Mouse (Mus musculus): ENCODE measurements around the gene 1700025G04Rik. TPM values are rescaled to one million over a fixed set of nuclear protein-coding genes. Genes with fewer than 3 reads are reported as not detected.

1700025G04Rik gene
- polyA plus RNA-seq, 1 experiment from 2014 or later, result 32.4 TPM

DNA sequence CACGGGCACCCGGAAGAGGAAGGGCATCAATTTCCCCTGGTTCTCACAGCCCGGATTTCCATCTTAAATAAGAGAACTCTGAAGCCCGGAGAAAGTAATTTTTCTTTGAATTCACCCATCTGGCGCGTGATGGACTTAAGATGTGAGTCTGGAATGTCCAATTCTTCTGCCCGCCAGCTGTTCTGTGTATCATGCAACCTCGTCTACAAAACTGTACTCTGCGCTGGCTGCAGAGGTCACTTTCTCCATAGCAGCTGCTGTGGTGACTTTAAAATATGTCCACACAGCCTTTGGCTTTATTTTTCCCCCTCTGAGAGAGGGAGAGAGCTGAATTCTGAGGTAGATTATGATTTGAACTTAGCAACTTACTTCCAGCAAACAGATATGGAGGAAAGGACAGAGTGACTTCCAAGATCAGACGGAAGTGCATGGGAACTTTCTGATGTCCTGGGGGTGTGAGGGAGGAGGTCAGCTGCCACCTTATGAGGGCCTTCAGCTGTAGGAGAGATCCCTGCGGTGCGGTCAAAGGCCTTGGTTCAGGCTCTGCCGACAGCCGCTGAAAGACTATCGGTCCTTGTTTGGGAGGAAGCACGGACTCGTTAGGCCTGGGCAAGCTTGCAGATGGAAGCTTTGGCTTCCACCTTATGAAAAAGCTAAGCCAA is 226.7 kb downstream of the 1700025G04Rik start:
- DNase-seq (ENCODE audit: low spot score, missing footprints) (peak; percentile 62), ATAC-seq (ENCODE audit: low FRiP score) (no peak)
- H3K36me3 ChIP-seq (ENCODE audit: control insufficient read depth, insufficient read depth, low read length), result no peaks in the 10 kb centered on the region
- no peak overlapping the region for H3K27ac ChIP-seq (ENCODE audit: low read depth, low read length)
- H3K9ac ChIP-seq (ENCODE audit: low read length), result no peak overlapping the region
- no peaks in the 10 kb centered on the region for H3K9me3 ChIP-seq (ENCODE audit: control insufficient read depth, low read length)
- H3K4me1 ChIP-seq (ENCODE audit: control insufficient read depth, insufficient read depth, low read length), result no peaks in the 10 kb centered on the region
- no peak overlapping the region for H3K4me3 ChIP-seq (ENCODE audit: low read depth, low read length)
- no peaks in the 10 kb centered on the region for H3K27me3 ChIP-seq (ENCODE audit: control insufficient read depth, insufficient read depth, low read length)
- no peak overlapping the region for H3K4me2 ChIP-seq
- WGBS, result 86% methylated on average over 17 of the region's 17 CpGs

DNA sequence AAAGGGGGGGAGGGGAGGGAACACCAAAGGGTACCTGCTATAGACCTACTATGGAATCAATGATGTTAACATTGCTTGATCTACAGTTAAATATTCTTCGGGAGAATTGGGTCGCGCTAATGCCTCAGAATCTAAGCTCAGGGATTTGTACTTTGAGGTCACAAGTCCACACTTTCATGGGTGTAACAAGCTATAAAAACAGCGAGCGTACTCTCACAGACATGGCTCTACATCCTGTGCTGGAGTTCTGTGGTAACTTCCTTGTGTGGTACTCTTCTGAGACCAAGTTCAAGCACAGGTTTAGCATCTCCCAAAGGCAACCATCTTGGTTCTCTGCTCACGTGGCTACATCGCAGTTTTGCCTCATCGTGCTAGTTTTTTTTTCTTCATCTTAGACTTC is 227.8 kb downstream of the 1700025G04Rik start:
- H3K27me3 ChIP-seq (ENCODE audit: control insufficient read depth, insufficient read depth, low read length), result no peaks in the 10 kb centered on the region
- no peaks in the 10 kb centered on the region for H3K36me3 ChIP-seq (ENCODE audit: control insufficient read depth, insufficient read depth, low read length)
- H3K4me1 ChIP-seq (ENCODE audit: control insufficient read depth, insufficient read depth, low read length), result no peaks in the 10 kb centered on the region
- 94% methylated on average over 8 of the region's 8 CpGs for WGBS
- DNase-seq (ENCODE audit: low spot score, missing footprints), result no peak
- no peak overlapping the region for H3K4me3 ChIP-seq (ENCODE audit: low read depth, low read length)
- H3K27ac ChIP-seq (ENCODE audit: low read depth, low read length), result no peak overlapping the region
- no peak overlapping the region for H3K4me2 ChIP-seq
- H3K9me3 ChIP-seq (ENCODE audit: control insufficient read depth, low read length), result no peaks in the 10 kb centered on the region
- ATAC-seq (ENCODE audit: low FRiP score), result no peak
- H3K9ac ChIP-seq (ENCODE audit: low read length), result no peak overlapping the region

DNA sequence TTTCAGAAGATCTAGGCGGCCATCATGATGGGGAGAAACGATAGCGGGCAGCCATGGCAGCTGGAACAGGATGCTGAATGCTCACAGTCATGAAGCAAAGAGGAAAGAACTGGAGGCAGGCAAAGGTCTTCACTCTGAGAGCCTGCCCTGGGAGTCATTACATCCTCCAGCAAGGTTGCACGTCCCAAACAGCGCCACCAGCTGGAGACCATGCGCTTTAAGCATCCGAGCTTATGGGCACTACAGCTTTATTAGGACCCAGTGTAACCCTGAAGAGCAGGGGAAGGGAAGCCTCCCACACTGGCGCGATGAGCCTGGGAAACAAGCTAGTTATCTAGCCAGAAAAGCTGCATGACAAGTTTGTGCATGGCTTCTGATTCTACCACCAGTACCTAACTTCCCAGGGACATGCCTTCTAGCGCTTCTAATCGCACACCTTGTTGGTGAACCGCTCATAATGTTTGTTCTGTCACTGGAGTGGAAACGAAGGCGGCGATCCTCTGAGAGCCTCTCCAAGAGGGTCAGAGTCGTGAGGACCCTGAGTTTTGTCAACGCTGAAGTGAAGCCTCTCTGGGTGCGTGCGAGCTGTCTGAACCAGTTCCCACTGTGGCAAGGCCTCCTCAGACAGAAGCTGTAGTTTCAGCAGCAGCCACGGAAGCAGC is 228.5 kb downstream of the 1700025G04Rik start:
- H3K4me2 ChIP-seq, result no peak overlapping the region
- no peaks in the 10 kb centered on the region for H3K9me3 ChIP-seq (ENCODE audit: control insufficient read depth, low read length)
- ATAC-seq (ENCODE audit: low FRiP score) (no peak), DNase-seq (ENCODE audit: low spot score, missing footprints) (peak; percentile 86)
- H3K36me3 ChIP-seq (ENCODE audit: control insufficient read depth, insufficient read depth, low read length), result no peaks in the 10 kb centered on the region
- H3K4me3 ChIP-seq (ENCODE audit: low read depth, low read length), result no peak overlapping the region
- H3K9ac ChIP-seq (ENCODE audit: low read length), result no peak overlapping the region
- H3K27ac ChIP-seq (ENCODE audit: low read depth, low read length), result no peak overlapping the region
- H3K27me3 ChIP-seq (ENCODE audit: control insufficient read depth, insufficient read depth, low read length), result no peaks in the 10 kb centered on the region
- no peaks in the 10 kb centered on the region for H3K4me1 ChIP-seq (ENCODE audit: control insufficient read depth, insufficient read depth, low read length)
- 69% methylated on average over 20 of the region's 20 CpGs for WGBS

DNA sequence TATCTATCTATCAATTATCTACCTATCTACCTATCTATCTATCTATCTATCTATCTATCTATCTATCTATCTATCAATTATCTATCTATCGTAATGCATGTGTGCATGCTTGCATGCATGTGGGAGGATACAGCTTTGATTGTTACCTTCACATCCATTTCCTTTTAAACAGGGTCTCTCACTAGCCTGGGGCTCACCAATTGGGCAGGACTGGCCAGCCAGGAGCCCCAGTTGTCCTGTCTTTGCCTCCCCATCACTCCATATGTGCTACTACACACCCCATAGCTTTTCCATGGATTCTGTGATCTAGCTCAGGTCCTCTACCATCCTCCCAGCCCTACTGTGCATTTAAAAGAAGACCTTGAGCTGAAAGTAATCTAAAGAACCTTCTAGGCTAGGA is 231.5 kb downstream of the 1700025G04Rik start:
- H3K9ac ChIP-seq (ENCODE audit: low read length), result no peak overlapping the region
- DNase-seq (ENCODE audit: low spot score, missing footprints), result peak; percentile 41
- no peaks in the 10 kb centered on the region for H3K36me3 ChIP-seq (ENCODE audit: control insufficient read depth, insufficient read depth, low read length)
- H3K27ac ChIP-seq (ENCODE audit: low read depth, low read length), result no peak overlapping the region
- 97% methylated on average over 1 of the region's 1 CpGs for WGBS
- H3K9me3 ChIP-seq (ENCODE audit: control insufficient read depth, low read length), result no peaks in the 10 kb centered on the region
- H3K4me1 ChIP-seq (ENCODE audit: control insufficient read depth, insufficient read depth, low read length), result no peaks in the 10 kb centered on the region
- H3K27me3 ChIP-seq (ENCODE audit: control insufficient read depth, insufficient read depth, low read length), result no peaks in the 10 kb centered on the region
- H3K4me2 ChIP-seq, result no peak overlapping the region
- ATAC-seq (ENCODE audit: low FRiP score), result no peak
- no peak overlapping the region for H3K4me3 ChIP-seq (ENCODE audit: low read depth, low read length)

DNA sequence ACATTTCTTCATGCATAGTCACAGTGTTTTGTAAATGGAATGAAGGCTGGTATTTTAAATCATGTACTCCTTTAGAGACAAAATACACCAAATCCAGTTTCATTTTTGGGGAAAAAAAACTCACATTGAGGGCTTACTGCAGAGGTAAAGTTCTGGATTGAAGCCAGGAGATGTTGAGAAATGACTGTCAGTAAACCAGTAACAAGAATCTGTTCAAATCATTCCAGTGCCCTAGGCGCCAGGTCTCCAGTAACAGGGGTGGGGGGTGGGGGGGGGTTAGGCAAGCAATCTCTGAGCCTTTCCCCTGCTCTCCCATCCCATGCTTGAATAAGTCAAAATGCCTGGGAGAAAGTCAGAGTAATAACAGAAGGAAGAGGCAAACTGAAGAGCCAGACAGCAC is 234.4 kb downstream of the 1700025G04Rik start:
- H3K9ac ChIP-seq (ENCODE audit: low read length), result no peak overlapping the region
- 86% methylated on average over 1 of the region's 1 CpGs for WGBS
- DNase-seq (ENCODE audit: low spot score, missing footprints), result no peak
- H3K27ac ChIP-seq (ENCODE audit: low read depth, low read length), result no peak overlapping the region
- H3K4me2 ChIP-seq, result no peak overlapping the region
- H3K4me1 ChIP-seq (ENCODE audit: control insufficient read depth, insufficient read depth, low read length), result no peaks in the 10 kb centered on the region
- no peaks in the 10 kb centered on the region for H3K36me3 ChIP-seq (ENCODE audit: control insufficient read depth, insufficient read depth, low read length)
- no peak for ATAC-seq (ENCODE audit: low FRiP score)
- no peaks in the 10 kb centered on the region for H3K9me3 ChIP-seq (ENCODE audit: control insufficient read depth, low read length)
- no peaks in the 10 kb centered on the region for H3K27me3 ChIP-seq (ENCODE audit: control insufficient read depth, insufficient read depth, low read length)
- H3K4me3 ChIP-seq (ENCODE audit: low read depth, low read length), result no peak overlapping the region

DNA sequence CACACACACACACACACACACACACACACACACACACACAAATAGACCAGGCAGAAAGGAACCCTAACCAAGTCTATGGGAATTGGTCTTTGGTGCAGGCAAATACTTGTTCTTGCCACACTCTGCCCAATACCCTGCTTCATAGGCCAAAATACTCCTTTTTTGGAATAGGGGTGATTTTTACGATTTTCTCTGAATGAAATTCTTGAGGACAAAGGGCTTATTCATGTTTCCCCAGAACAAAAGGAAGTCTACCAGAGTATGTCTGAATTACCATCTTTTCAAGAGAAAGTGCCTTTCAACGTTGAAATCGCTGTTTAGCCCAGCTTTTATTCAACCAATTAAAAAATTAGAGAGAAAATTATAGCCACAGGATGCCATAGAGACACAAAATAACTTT is 237.9 kb downstream of the 1700025G04Rik start:
- Histone ChIP-seq H3K27me3 (ENCODE audit: control insufficient read depth, insufficient read depth, low read length) (no peaks in the 10 kb centered on the region), H3K4me2 (no peak overlapping the region), H3K4me1 (ENCODE audit: control insufficient read depth, insufficient read depth, low read length) (no peaks in the 10 kb centered on the region), H3K9me3 (ENCODE audit: control insufficient read depth, low read length) (no peaks in the 10 kb centered on the region), H3K4me3 (ENCODE audit: low read depth, low read length) (no peak overlapping the region), H3K27ac (ENCODE audit: low read depth, low read length) (no peak overlapping the region), H3K36me3 (ENCODE audit: control insufficient read depth, insufficient read depth, low read length) (no peaks in the 10 kb centered on the region), H3K9ac (ENCODE audit: low read length) (no peak overlapping the region)
- no peak for ATAC-seq (ENCODE audit: low FRiP score)
- DNase-seq (ENCODE audit: low spot score, missing footprints), result no peak
- 31% methylated on average over 3 of the region's 3 CpGs for WGBS

DNA sequence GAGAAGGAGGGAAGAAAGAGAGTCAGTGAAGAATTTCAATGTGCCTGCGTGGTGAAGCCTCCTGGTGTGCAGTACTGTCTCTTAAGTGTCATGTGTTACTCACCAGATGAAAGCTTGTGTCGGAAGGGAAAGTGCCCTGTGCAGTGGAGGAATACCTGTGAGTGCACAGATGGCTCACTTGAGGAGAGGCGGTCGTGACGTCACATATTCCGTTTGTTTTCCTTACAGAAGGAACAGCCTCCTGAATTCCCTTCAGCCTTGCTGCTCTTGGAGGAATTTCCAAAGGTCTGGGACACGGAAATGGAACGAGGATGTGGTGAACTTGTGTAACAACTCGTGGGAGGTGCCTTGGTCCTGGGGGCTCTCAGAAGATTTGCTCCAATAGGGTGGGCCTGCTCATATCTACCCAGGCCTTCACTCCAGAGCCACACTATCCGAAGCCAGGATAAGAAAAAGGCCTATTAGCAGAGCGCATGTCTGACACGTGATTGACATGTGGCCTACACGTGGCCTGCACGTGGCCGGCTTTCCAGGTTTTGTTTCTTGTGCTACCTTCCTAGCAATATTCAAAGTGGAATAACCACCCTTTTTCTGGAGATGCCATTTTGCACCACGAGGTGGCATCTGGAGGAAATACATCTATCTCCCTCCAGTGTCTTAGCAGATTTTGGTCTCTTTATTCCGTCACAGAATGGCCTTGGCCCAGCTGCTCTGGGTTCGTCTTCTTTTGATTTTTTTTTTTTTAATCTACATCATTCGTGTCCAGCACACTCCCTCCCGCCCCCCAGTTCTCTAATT is 238.7 kb downstream of the 1700025G04Rik start:
- Histone ChIP-seq H3K36me3 (ENCODE audit: control insufficient read depth, insufficient read depth, low read length) (no peaks in the 10 kb centered on the region), H3K27me3 (ENCODE audit: control insufficient read depth, insufficient read depth, low read length) (no peaks in the 10 kb centered on the region), H3K9ac (ENCODE audit: low read length) (no peak overlapping the region), H3K4me3 (ENCODE audit: low read depth, low read length) (no peak overlapping the region), H3K27ac (ENCODE audit: low read depth, low read length) (no peak overlapping the region), H3K4me2 (no peak overlapping the region), H3K4me1 (ENCODE audit: control insufficient read depth, insufficient read depth, low read length) (no peaks in the 10 kb centered on the region), H3K9me3 (ENCODE audit: control insufficient read depth, low read length) (no peaks in the 10 kb centered on the region)
- ATAC-seq (ENCODE audit: low FRiP score) (peak; percentile 35; the same call in 1 of the 2 replicates), DNase-seq (ENCODE audit: low spot score, missing footprints) (no peak)
- WGBS, result 85% methylated on average over 20 of the region's 20 CpGs

DNA sequence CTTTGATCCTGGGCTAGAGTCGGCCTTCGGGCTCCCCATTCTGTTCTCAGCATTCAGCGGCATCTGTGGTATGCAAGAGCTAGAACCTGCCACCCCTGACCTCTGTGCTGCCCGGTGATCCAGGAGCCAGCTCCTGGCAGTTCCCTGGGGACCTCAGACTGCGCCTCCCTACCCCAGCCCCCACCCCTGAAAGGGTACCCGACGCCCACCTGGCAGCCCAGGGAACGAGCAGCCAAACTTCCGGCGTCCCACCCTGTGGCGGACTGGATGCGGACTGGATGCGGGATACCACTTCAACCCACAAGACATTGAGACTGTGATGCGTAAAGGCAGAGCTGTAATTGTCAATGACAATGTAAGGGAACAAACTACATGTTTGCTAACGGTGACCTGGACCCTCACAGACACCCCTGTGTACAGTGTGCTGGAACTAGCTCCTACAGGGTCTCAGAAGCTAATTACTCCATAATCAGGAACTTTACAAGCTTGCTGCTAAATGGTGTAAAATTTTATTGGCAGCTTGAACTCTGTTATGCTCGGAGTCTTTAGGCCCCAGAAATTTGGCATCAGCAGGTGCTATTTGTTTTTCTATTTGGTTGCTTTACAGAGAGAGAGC is 239.8 kb downstream of the 1700025G04Rik start:
- no peaks in the 10 kb centered on the region for H3K9me3 ChIP-seq (ENCODE audit: control insufficient read depth, low read length)
- no peak overlapping the region for H3K4me2 ChIP-seq
- H3K4me1 ChIP-seq (ENCODE audit: control insufficient read depth, insufficient read depth, low read length), result no peaks in the 10 kb centered on the region
- peak; percentile 59 for DNase-seq (ENCODE audit: low spot score, missing footprints)
- no peak overlapping the region for H3K9ac ChIP-seq (ENCODE audit: low read length)
- WGBS, result 82% methylated on average over 16 of the region's 16 CpGs
- no peak overlapping the region for H3K4me3 ChIP-seq (ENCODE audit: low read depth, low read length)
- no peak for ATAC-seq (ENCODE audit: low FRiP score)
- no peak overlapping the region for H3K27ac ChIP-seq (ENCODE audit: low read depth, low read length)
- H3K27me3 ChIP-seq (ENCODE audit: control insufficient read depth, insufficient read depth, low read length), result no peaks in the 10 kb centered on the region
- H3K36me3 ChIP-seq (ENCODE audit: control insufficient read depth, insufficient read depth, low read length), result no peaks in the 10 kb centered on the region

DNA sequence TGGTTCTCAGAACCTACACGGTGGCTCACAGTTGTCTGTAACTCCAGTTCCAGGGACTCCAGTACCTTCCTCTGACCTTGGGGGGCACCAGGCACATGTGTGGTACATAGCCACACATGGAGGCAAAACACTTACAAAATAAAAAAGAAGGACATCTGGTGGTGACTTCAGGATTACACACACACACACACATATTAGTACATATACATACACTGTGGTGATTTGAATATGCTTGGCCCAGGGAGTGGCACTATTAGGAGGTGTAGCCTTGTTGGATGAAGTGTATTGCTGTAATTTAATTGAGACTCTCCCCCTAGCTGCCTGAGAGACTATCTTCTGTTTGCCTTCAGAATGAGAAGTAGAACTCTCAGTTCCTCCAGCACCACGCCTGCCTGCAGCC is 241.6 kb downstream of the 1700025G04Rik start:
- DNase-seq (ENCODE audit: low spot score, missing footprints) (peak; percentile 53), ATAC-seq (ENCODE audit: low FRiP score) (no peak)
- Histone ChIP-seq H3K27ac (ENCODE audit: low read depth, low read length) (no peak overlapping the region), H3K4me2 (no peak overlapping the region), H3K4me3 (ENCODE audit: low read depth, low read length) (no peak overlapping the region), H3K9ac (ENCODE audit: low read length) (no peak overlapping the region), H3K27me3 (ENCODE audit: control insufficient read depth, insufficient read depth, low read length) (no peaks in the 10 kb centered on the region), H3K4me1 (ENCODE audit: control insufficient read depth, insufficient read depth, low read length) (no peaks in the 10 kb centered on the region), H3K36me3 (ENCODE audit: control insufficient read depth, insufficient read depth, low read length) (no peaks in the 10 kb centered on the region), H3K9me3 (ENCODE audit: control insufficient read depth, low read length) (no peaks in the 10 kb centered on the region)
- WGBS, result 92% methylated on average over 2 of the region's 2 CpGs

All from midbrain, embryonic 11.5 days (tissue).